Mouse (Mus musculus) adrenal gland, adult 8-10 months (tissue): Measurements from ENCODE around the gene Sgta. TPM values are rescaled to one million over a fixed set of nuclear protein-coding genes. Genes with fewer than 3 reads are reported as not detected.
"Not testable (repeated sequence)": the region's sequence is repeated elsewhere in the genome, so short reads cannot be mapped to it uniquely, and the experiment has no call there.

Experiments used
- DNase-seq: peaks from one replicate; pipeline ENCODE4 v3.0.0; 2022
- total RNA-seq, 4 experiments: library from RNA; stranded (reverse); gene quantifications; 2 replicates each; pipeline ENCODE4 v1.2.4; 2022

The Sgta gene
- total RNA-seq, 4 experiments from 2014 or later, result 185 to 247 (median 197) TPM

- no peak for DNase-seq
Observed at GRCm38 (mm10) chr10:81057406-81058130, 2.4 kb downstream of the Sgta start.

GRCm38 (mm10) chr10:81055802-81056340 is 4.1 kb downstream of the Sgta start:
- peak; percentile 78 for DNase-seq

- no peak for DNase-seq
Observed at GRCm38 (mm10) chr10:81055169-81055568, 4.8 kb downstream of the Sgta start.

GRCm38 (mm10) chr10:81052577-81052976 is 7.4 kb downstream of the Sgta start:
- peak; percentile 75 for DNase-seq

- no peak for DNase-seq
Observed at GRCm38 (mm10) chr10:81051133-81051532, 8.8 kb downstream of the Sgta start.

GRCm38 (mm10) chr10:81050645-81051044 is 9.3 kb downstream of the Sgta start:
- no peak for DNase-seq

- not testable (repeated sequence) for DNase-seq
Observed at GRCm38 (mm10) chr10:81045246-81045645, 14.7 kb downstream of the Sgta start.

GRCm38 (mm10) chr10:81041458-81042175 is 18.4 kb downstream of the Sgta start:
- no peak for DNase-seq

GRCm38 (mm10) chr10:81036988-81037580 is 22.9 kb downstream of the Sgta start, which contains the start of gene Slc39a3:
Gene Slc39a3, minus strand, starts transcription at chr10:81037426.
- peak; percentile 97 for DNase-seq

- no peak for DNase-seq
Observed at GRCm38 (mm10) chr10:81036251-81036650, 23.7 kb downstream of the Sgta start.

GRCm38 (mm10) chr10:81033586-81033985 is 26.4 kb downstream of the Sgta start:
- peak; percentile 79 for DNase-seq

- DNase-seq, result no peak
Observed at GRCm38 (mm10) chr10:81029031-81029430, 30.9 kb downstream of the Sgta start.

- DNase-seq, result no peak
Observed at GRCm38 (mm10) chr10:81028219-81028618, 31.8 kb downstream of the Sgta start.

GRCm38 (mm10) chr10:81027331-81027730 is 32.6 kb downstream of the Sgta start:
- DNase-seq, result peak; percentile 51

- no peak for DNase-seq
Observed at GRCm38 (mm10) chr10:81026857-81027256, 33.1 kb downstream of the Sgta start.

- DNase-seq, result no peak
Observed at GRCm38 (mm10) chr10:81025639-81026275, 34.2 kb downstream of the Sgta start, which contains the start of gene Diras1. Gene Diras1, minus strand, starts transcription at chr10:81025662.

- no peak for DNase-seq
Observed at GRCm38 (mm10) chr10:81025047-81025621, 34.8 kb downstream of the Sgta start.

GRCm38 (mm10) chr10:81024346-81024937 is 35.5 kb downstream of the Sgta start:
- no peak for DNase-seq

- DNase-seq, result no peak
Observed at GRCm38 (mm10) chr10:81022744-81023143, 37.2 kb downstream of the Sgta start.

- DNase-seq, result no peak
Observed at GRCm38 (mm10) chr10:81021547-81022110, 38.4 kb downstream of the Sgta start.

GRCm38 (mm10) chr10:81020207-81020606 is 39.8 kb downstream of the Sgta start:
- DNase-seq, result no peak
